Mouse (Mus musculus) intestine, postnatal 0 days (tissue): ENCODE measurements around the gene Tesc. TPM values are rescaled to one million over a fixed set of nuclear protein-coding genes. Genes with fewer than 3 reads are reported as not detected.

Source experiments
- ATAC-seq: fragments of 200-750 bp; cut with Nextera tagmentation; 2 replicates; pipeline ENCODE4 v1.8.0; 2017; ENCODE audit warnings: mild to moderate bottlenecking, moderate TSS enrichment, moderate library complexity
- H3K27ac ChIP-seq: fragments of 300-500 bp; sonication (generic); 2 replicates; pipeline ENCODE4 v1.5.1; 2014; ENCODE audit warnings: mild to moderate bottlenecking, low read depth, low read length, moderate library complexity
- H3K27me3 ChIP-seq: fragments of 300-500 bp; sonication (generic); replicated peaks from 2 replicates; pipeline ENCODE4 v1.6.1; 2014; ENCODE audit warnings: low read length, mixed read lengths; ENCODE audit not compliant: control insufficient read depth, insufficient read depth
- H3K36me3 ChIP-seq: fragments of 300-500 bp; sonication (generic); 2 replicates; pipeline ENCODE4 v1.6.1; 2014; ENCODE audit warnings: mild to moderate bottlenecking, moderate library complexity; ENCODE audit not compliant: control insufficient read depth, insufficient read depth
- H3K4me1 ChIP-seq: fragments of 300-500 bp; sonication (generic); replicated peaks from 2 replicates; pipeline ENCODE4 v1.6.1; 2014; ENCODE audit warnings: antibody characterized with exemption, low read length, mixed read lengths; ENCODE audit not compliant: control insufficient read depth, insufficient read depth
- H3K4me2 ChIP-seq: fragments of 300-500 bp; sonication (generic); replicated peaks from 2 replicates; pipeline ENCODE4 v1.6.1; 2014; ENCODE audit warnings: low read depth, mild to moderate bottlenecking, moderate library complexity
- H3K4me3 ChIP-seq: fragments of 300-500 bp; sonication (generic); 2 replicates; pipeline ENCODE4 v1.5.1; 2014; ENCODE audit warnings: low read depth, low read length
- H3K9ac ChIP-seq: fragments of 300-500 bp; sonication (generic); 2 replicates; pipeline ENCODE4 v1.6.1; 2014; ENCODE audit warnings: mild to moderate bottlenecking, low read depth, low read length
- H3K9me3 ChIP-seq: fragments of 300-500 bp; sonication (generic); 2 replicates; pipeline ENCODE4 v1.6.1; 2016; ENCODE audit warnings: mixed run types; ENCODE audit not compliant: control insufficient read depth
- CTCF ChIP-seq: sonication (generic); IDR thresholded peaks from 2 replicates; pipeline ENCODE4 v1.5.1; 2016; ENCODE audit warnings: low read depth, mild to moderate bottlenecking, control low read depth, antibody characterized with exemption, moderate library complexity
- WGBS: fragments of 180-500 bp; shearing (Covaris S2); extraction: QIAGEN DNeasy Blood & Tissue Kit; methylation state at CpG from one replicate; pipeline ENCODE4 v1.1.7; 2014; 5-methylcytosine and 5-hydroxymethylcytosine counted together
- polyA plus RNA-seq: library from polyadenylated mRNA; unstranded; fragments of >200 nt; fragmentation: Nextera tagmentation; extraction: Ambion mirVana; gene quantifications from 2 replicates; pipeline ENCODE4 v1.2.1, GENCODE M21; 2015

The Tesc gene
- polyA plus RNA-seq, 1 experiment from 2014 or later = 2.8 TPM

DNA sequence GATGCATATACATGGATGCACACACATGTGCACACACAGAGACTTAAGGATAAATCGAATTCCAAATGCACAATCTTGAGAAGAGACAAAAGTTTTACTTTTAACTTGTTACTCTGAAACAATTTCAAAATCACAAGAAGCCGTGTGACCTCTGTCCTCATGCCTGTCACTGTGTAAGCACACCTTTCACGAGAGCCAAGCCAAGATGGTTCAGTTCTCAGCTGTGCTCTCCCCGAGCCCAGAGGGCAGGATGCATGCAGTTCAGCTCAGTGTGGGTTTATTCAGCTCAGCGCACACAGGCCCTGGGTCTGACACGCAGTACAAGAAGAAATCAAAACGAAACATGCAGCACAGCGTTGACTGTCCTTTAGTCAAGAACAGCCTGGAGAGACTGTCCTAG, 78.0 kb downstream of the Tesc start:
- Histone ChIP-seq H3K4me1 (no peaks in the 10 kb centered on the region), H3K9me3 (no peaks in the 10 kb centered on the region), H3K4me3 (no peak overlapping the region), H3K27ac (no peak overlapping the region), H3K36me3 (peaks cover 30% of the 10 kb centered on the region), H3K9ac (no peak overlapping the region), H3K4me2 (no peak overlapping the region), H3K27me3 (no peaks in the 10 kb centered on the region)
- TF ChIP-seq CTCF = no peak
- ATAC-seq = no peak
- 83% methylated on average over 8 of the region's 8 CpGs for WGBS

DNA sequence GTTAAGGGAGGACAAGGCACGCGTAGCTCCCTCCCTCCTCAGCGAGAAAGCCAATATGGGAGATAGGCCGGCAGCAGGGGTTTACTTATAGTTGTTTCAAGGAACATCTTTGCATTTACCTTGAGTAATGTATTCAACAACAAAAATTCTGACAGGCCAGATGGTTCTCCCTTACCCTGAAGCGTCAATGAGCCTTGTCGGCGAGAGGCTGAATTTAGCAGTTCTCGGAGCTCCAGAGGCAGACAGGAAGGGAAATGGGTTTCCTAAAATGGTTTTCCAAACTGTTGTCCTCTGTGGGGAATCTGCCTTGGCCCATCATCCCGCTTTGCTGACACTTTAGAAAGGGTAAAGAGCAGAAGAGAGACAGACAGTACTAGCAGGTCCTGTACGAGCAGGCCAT, 79.1 kb downstream of the Tesc start:
- ATAC-seq = no peak
- H3K36me3 ChIP-seq = peaks cover 41% of the 10 kb centered on the region
- H3K27ac ChIP-seq = no peak overlapping the region
- no peak for TF ChIP-seq CTCF
- 95% methylated on average over 10 of the region's 10 CpGs for WGBS
- no peaks in the 10 kb centered on the region for H3K9me3 ChIP-seq
- H3K4me2 ChIP-seq = no peak overlapping the region
- H3K4me3 ChIP-seq = no peak overlapping the region
- no peaks in the 10 kb centered on the region for H3K4me1 ChIP-seq
- H3K9ac ChIP-seq = no peak overlapping the region
- no peaks in the 10 kb centered on the region for H3K27me3 ChIP-seq

DNA sequence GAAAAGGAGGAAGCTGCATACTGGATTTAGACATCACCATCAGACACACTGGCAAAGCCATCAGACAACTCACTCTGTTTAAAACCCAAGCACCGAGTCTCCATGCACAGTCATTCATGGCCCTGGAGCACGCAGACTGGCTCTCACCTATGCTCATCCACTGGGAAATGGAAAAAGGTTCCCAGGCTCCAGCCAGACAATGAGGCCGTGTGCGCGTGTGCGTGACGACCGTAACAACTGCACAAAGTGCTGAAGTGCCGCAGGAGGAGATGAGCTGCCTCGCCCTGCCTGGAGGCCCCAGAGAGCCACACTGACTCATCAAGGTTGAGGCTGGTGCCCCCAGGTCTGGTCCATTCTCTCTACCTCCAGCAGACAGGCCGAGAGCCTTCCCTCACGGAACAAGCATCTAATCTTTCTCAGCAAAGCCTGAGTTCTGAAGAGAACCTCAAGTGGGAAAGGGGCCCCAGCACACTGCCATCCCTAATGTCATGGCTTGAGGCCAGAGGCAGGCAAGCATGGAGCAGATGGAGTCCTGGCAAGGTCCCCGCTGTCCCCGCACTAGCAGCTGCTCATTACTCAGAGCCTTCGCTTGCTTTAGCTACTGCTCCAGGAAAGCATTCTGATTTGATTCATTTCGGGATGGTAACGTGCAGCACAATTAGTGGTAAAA, 80.7 kb downstream of the Tesc start:
- 70% methylated on average over 17 of the region's 17 CpGs for WGBS
- Histone ChIP-seq H3K27ac (no peak overlapping the region), H3K4me3 (no peak overlapping the region), H3K4me1 (no peaks in the 10 kb centered on the region), H3K36me3 (peaks cover 51% of the 10 kb centered on the region), H3K9me3 (no peaks in the 10 kb centered on the region), H3K27me3 (no peaks in the 10 kb centered on the region), H3K9ac (no peak overlapping the region), H3K4me2 (no peak overlapping the region)
- no peak for TF ChIP-seq CTCF
- no peak for ATAC-seq

DNA sequence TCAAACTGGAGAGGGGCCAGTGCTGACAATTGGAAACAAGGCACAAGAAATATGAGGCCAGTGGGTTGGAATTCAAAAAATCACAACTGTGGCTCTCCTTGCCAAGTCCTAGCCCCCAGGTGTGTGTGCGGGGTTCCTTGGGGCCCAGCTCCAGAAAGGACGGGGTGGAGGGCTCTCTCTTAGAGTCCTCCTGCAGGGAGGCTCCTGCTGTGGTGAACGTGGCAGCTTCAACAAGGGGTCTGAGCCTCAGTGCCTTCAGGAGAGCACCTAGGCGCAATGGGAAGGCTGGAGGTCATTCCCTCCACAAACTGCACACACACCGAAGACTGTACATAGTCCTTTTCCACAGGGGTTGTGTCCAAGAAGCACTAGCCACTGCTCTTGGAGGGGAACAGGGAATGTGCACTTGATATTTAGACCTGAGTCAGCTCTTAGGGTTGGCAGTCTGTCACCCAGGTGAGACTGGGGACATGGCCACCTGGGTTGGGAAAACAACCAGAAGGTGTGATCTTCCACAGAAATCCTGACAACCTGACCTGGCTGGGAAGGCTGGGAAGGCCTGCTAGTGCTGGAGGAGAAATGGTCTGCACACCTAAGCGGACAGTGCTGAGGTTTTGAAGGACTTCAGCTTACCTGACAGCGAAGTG, 81.4 kb downstream of the Tesc start:
- no peak for ATAC-seq
- TF ChIP-seq CTCF = no peak
- Histone ChIP-seq H3K9ac (no peak overlapping the region), H3K9me3 (no peaks in the 10 kb centered on the region), H3K4me1 (no peaks in the 10 kb centered on the region), H3K4me3 (no peak overlapping the region), H3K27me3 (no peaks in the 10 kb centered on the region), H3K4me2 (no peak overlapping the region), H3K27ac (no peak overlapping the region), H3K36me3 (peaks cover 52% of the 10 kb centered on the region)
- 91% methylated on average over 7 of the region's 7 CpGs for WGBS

Other genes starting within 250 kb of the Tesc start
- 0.81 and 0.86 TPM in 2 replicates for gene Nos1, start 246.7 kb upstream of the Tesc start, polyA plus RNA-seq
- gene Fbxo21, start 51.0 kb upstream of the Tesc start, polyA plus RNA-seq = 20.7 and 21.2 TPM in 2 replicates
- gene Fbxw8, start 127.7 kb downstream of the Tesc start, polyA plus RNA-seq = 10.1 and 10.8 TPM in 2 replicates
- 0.08 and 0.09 TPM in 2 replicates for gene Hrk, start 136.9 kb downstream of the Tesc start, polyA plus RNA-seq
- gene Rnft2, start 217.4 kb downstream of the Tesc start, polyA plus RNA-seq = 0.42 and 0.44 TPM in 2 replicates
- 4.6 and 5.2 TPM in 2 replicates for gene 2410131K14Rik, start 217.5 kb downstream of the Tesc start, polyA plus RNA-seq